Mouse (Mus musculus) C2C12 (cell line): ENCODE data around the gene Pkd2.

Experiments
- CEBPB ChIP-seq: IDR thresholded peaks from one replicate; pipeline ENCODE4 v1.6.1; 2011; ENCODE audit warnings: low read depth, mild to moderate bottlenecking, control low read depth, moderate library complexity
- CTCF ChIP-seq: IDR thresholded peaks from one replicate; pipeline ENCODE4 v1.5.1; 2011; ENCODE audit not compliant: control insufficient read depth, insufficient read depth, insufficient read length
- FOSL1 ChIP-seq: IDR thresholded peaks from one replicate; pipeline ENCODE4 v1.8.0; 2011; ENCODE audit warnings: mild to moderate bottlenecking, low read length; ENCODE audit not compliant: poor library complexity, insufficient read depth, severe bottlenecking
- MAX ChIP-seq: IDR thresholded peaks from one replicate; pipeline ENCODE4 v1.6.1; 2011; ENCODE audit warnings: mild to moderate bottlenecking, control low read depth
- MYOD1 ChIP-seq: IDR thresholded peaks from one replicate; pipeline ENCODE4 v1.6.1; 2011; ENCODE audit warnings: low read depth; ENCODE audit not compliant: control insufficient read depth, insufficient read length
- USF1 ChIP-seq: IDR thresholded peaks from one replicate; pipeline ENCODE4 v1.6.1; 2011; ENCODE audit warnings: low read depth, mild to moderate bottlenecking, control low read depth, moderate library complexity

DNA sequence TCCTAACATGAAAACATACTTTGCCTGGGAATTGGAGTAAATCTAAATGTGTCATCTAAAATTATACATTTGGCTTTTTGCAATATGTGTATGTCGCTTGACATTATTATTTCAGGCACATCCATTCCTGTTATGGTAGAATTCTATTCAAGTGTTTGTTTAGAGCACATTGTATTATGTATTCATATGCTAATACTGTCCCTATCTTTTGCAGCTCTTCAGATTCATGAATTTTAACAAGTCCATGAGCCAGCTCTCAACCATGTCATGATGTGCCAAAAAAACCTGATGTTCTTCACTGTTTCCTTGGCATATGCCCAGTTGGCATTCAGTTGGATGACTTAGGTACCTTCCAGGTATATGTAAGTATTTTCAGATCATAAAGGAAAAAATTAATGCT, 79.4 kb downstream of the Pkd2 start:
- TF ChIP-seq CTCF, result no peak
- no peak for TF ChIP-seq MAX
- no peak for TF ChIP-seq CEBPB
- no peak for TF ChIP-seq MYOD1
- TF ChIP-seq USF1, result no peak
- no peak for TF ChIP-seq FOSL1
